Mouse (Mus musculus): ENCODE results near the gene Chpf2.

DNA sequence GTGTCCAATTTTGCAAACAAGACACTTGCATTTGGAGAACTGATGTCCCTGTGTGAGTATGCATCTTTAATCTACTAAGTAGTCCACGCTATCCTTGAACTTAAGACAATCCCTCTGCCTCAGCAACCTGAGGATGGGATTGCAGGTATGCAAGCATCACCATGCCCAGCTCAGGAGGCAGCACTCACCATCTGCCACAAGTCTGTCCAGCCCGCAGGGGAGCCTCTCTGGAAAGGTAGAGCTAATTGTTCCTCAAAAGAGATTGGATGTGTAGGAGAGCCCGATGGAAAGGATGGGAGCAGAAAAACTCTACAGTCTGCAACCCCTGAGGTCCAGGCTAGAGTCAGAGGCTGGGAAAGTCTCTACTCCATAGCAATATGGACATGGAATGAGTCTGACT is 32.4 kb downstream of the Chpf2 start:
- TF ChIP-seq POLR2A (IDR thresholded peaks at IDR 0.05; ENCODE audit: borderline replicate concordance, control insufficient read depth, low read depth, low read length) (no peak), CTCF (IDR thresholded peaks at IDR 0.05; ENCODE audit: control insufficient read depth, insufficient read depth, low read length) (no peak)

Measured in bone marrow, adult 2 months (tissue).